Mouse (Mus musculus) layer of hippocampus, adult 9-10 months (tissue): Measurements from ENCODE around the gene Hist1h2ba.

Source experiments
- DNase-seq: peaks from one replicate; pipeline ENCODE4 v3.0.0; 2022; ENCODE audit warnings: low spot score

Gene Hist1h2ba

DNA sequence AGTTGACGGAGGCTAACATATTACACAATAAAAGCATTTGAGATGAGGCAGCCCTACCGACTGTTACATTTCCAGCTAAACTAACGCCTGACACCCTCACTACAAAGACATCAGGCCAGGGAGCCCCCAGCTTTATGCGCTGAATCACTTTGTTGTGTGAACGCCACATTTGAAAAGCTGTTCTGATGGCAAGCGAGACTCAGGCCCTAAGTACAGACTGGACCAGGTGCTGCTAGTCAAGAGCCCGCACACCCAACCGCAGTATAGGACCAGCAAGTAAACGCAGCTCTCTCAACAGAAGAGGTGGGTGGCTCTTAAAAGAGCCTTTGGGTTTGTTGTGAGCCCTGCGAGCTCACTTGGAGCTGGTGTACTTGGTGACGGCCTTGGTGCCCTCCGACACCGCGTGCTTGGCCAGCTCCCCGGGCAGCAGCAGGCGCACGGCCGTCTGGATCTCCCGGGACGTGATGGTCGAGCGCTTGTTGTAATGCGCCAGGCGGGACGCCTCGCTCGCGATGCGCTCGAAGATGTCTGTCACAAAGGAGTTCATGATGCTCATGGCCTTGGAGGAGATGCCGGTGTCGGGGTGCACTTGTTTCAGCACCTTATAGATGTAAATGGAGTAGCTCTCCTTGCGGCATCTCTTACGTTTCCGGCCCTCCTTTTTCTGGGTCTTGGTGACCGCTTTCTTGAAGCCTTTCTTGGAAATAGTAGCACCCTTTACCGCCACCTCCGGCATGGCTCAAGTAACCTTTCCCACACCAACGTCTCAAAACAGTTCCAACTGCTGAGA, at the start of gene Hist1h2ba:
TSS of gene Hist1h2ba (minus strand) at position 736 of the 790 bp plus-strand sequence.
- DNase-seq: no peak

DNA sequence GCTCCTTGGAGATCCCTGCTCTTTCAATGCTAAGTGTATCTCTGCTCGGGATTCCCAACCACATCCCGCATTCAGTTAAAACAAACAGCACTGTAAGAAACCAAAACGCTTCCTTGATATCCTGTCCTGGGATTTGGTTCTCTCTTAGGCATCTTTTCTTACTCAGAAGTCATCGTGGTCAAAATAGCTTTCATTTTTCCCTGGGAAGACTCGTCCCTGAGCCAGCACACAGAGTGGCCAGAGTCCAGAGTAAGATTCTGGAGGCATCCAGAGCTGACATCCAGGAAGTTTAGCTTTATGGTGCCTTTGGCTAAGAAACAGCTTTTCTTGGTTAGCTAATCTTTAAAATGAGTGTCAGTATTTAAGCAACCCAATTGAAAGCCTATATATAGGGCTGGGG, 38.3 kb upstream of the Hist1h2ba start:
- no peak for DNase-seq

DNA sequence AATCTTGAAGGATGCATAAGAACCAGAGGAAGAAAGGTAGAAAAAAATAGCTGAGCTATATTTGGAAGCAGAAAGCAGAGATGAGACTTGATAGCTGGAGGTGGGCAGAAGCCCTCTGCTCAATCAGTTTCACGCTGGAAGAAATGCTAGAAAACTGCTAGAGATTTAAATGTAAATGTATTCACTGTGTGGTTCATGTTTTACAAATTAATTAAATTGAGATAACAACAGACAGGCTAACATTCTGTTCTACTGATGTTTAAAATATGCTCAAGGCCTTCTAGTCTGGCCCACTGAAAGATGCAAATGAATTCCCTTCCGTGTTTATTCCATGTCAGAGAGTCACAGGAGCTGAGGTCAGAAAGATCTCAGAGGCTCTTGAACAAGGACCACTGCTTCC, 37.9 kb upstream of the Hist1h2ba start:
- DNase-seq: no peak

DNA sequence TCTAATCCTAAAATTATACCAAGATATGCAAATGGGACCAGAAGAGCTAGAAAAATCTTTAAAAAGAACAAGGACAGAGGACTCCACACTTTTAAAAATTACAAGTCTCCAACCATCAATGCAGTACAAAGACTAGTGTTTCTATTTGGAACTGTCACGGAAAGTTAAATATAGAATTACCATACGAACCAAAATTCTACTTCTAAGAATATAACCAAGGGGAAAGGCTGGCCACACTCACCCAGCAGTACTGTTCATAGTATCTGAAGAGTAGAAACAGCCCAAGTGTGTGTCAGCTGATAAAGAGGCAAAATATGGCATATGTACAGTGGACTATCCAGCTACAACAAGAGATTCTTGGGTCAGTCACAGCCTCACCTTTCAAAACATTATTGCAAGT, 31.0 kb upstream of the Hist1h2ba start:
- DNase-seq: no peak

DNA sequence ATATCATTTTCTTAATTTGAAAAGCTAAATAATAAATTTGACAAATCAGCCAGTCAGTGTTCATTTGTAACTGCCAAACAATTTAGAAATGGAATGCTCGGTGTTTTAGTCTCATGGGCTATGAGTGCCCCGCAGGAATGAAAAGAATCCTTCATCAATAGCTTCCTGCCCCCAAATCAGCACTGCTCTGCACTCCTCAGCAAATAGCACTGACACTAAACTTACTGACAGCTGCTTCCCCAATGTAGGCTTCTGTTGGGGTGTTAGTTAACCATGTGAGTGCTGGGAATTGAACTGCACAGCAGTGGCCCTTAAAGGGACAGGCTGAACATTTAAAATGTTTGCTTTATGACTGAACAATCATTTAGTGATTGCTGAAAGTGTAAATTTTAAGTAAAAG, 25.8 kb upstream of the Hist1h2ba start:
- no peak for DNase-seq

DNA sequence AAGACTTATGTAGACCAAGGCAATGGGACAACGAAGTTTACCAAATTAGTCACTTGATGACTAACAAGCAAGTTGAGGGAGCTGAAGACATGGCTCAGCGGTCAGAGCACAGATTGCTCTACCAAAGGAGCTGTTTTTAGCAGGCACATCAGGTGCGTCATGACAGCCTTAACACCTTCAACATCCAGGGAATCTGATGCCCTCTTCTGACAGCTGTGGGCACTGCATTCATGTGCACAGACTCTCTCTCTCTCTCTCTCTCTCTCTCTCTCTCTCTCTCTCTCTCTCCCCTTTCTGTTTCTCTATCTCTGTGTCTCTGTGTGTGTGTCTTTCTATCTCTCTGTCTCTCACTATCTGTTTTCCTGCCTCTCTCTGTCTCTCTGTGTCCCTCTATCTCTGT, 17.0 kb upstream of the Hist1h2ba start:
- no peak for DNase-seq

DNA sequence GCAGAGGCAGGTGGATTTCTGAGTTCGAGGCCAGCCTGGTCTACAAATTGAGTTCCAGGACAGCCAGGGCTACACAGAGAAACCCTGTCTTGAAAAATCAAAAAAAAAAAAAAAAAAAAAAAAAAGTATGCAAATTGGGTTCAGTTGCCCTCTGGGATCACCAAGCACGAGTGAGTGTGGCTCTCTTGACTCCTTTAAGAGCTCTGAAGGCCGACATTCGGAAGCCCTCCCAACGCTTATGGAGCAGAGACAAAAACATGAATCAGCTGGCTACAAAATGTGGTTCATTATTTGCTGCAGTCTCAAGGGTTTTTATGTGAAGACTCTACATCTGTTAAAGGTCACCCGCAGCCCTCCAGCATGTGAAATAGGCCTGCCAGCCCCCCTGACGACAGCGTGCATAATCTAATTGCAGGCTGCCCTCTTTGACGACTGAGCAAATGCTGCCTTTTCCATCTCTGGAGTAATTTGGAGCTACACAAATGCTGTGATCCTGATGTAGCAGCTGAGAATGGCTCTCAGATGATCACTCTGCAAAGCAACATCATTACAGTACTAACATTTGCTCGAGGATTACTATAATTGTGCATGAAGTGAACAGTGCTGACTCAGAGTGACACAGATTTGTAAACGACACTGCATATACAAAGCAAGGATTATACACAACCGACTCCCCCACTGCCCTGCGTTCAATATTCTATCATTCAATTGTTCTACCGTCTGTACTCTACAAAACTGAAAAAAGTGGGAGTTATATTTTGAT, 15.7 kb upstream of the Hist1h2ba start:
- no peak for DNase-seq

DNA sequence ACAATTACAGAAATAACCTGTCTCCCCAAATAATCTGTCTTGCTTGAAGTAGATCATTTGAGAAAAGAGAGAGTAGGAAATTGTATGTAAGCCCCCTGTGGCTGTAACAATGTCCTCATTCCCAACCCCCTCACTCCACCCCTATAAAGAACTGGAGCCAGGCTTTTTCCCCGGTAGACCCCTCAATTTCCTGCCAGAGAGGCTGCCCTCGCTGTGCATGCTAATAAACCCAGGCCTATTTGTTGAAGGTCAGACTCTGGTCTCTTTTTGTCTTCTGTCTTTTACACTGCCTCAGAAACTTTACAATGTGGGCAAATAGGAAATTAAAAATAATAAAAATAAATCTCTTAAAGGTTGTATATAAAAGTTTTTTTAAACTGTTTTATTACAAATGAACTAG, 12.3 kb upstream of the Hist1h2ba start:
- DNase-seq: no peak

DNA sequence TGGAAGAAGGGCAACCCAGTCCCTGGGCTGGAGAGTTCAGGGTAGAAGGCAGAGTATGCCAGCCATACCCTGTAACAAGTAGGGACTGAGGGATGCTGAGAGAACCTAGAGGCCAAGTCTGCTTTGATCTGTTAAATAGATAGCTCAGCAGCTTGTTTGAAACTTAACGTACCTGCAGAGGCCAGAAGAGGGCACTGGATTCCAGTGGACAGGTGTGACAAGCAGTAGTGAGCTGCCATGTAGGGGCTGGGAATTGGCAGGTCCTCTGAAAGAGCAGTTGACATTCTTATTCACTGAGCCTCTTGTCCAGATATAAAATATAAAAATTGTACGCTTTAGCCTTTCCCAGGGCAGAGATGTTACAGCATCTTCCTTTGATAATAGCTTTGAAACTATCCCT, 8.9 kb upstream of the Hist1h2ba start:
- no peak for DNase-seq

DNA sequence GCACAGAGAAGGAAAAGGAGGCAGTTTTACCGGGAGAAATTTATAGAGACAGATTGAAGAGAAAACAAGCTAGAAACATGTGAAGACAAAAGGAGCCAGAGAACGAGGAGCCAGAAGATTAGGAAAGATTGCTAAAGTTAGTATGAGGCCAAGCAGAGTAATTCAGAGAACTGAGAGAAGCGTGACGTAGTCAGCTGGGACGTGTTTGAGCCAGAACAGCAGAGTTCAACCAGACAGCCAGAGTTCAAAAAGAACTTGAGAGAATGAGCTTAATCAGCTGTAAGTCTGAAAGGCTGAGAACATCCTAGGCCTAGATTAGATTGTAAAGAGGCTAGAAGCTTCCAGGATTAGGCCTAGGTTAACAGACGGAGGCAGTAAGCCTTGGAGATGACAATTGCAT, 6.3 kb upstream of the Hist1h2ba start:
- no peak for DNase-seq

DNA sequence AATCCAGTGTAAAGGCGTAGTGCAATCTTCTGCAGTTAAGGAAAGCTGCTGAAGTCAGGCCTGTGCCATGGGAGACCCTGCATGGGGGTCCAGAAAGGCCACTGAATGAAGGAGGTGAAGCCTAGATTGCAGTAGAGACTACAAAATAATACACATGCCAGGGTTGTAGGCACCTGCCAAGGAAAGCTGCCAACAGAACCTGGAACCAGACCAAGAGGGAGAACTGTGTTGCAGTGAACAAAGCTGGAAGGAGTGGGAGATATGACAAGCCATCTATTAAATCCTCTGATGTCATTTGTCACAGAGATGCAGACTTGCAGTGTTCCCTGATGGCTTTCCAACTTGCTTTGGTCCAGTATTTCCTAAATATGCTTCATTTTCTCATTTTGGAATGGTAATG, 4.7 kb upstream of the Hist1h2ba start:
- no peak for DNase-seq

DNA sequence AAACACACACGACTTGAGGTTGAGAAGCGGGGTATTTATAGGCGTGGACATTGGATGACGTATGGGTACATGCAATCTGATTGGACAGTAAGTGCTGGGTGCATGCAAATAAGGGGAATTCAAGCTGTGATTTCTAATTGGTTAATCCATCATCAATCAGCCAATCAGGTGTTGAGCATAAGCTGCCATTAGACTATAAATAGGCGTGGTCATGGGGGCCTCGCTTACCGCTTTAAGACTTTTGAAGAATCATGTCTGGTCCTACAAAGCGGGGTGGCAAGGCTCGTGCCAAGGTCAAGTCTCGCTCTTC, 210 bp upstream of the Hist1h2ba start, which contains the start of gene Hist1h2aa:
TSS of gene Hist1h2aa (plus strand) at position 252 of the 310 bp plus-strand sequence.
- DNase-seq: no peak

DNA sequence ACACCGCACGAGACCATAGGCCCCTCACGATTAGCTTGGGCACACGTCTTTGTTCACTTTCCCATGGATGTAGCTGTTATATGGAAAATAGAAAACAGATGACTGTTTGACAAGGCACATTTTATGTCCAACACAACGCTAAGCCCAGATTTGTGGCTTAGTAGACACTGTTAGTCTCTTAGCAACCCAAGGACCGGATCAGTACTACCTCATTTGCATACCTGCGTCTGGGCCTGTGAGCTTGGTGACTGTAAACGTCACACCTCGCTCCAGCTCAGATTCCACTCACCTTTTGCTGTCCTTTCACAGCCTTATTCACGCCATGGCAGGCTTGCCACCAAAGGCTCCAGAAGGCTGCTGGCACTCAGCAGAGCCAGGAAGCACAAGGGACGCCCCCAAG, 3.1 kb downstream of the Hist1h2ba start:
- DNase-seq: no peak

DNA sequence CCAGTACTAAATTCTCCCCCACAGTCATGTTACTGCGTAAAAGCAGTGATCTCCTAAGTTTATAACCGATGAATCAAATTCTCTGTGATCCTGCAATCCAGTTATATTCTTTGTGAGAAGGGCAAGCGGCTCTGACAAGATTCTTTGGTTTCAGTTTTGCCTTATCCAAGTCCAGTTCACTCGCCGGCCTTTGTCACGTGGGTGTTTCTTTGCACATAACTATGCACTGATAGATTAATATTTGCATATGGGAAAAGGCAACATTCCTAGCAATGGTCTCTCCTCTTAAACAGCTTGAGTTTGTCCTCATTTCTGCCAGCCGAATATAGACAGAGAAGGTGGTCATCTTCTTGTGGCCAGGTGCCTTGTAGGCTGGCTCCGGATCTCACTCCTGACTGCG, 3.5 kb downstream of the Hist1h2ba start:
- DNase-seq: no peak

DNA sequence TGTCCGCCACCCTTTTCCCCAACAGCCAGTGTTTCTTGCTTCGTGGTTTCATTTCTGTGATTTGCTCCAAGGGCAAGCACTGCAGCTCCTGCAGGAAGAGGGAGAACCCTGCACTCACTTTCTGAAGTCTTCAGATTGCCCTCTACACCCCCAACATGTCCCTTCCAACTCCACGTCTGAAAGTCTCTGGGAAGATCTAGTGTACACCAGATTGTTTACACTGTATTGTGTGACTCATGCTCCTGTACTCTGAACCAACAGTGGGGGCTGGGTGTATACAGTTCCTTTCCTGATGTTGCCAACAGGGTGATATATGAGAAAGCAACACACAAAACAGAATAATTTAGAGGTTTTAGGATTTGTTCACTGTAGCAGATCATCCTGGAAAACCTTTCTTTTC, 5.3 kb downstream of the Hist1h2ba start:
- no peak for DNase-seq

DNA sequence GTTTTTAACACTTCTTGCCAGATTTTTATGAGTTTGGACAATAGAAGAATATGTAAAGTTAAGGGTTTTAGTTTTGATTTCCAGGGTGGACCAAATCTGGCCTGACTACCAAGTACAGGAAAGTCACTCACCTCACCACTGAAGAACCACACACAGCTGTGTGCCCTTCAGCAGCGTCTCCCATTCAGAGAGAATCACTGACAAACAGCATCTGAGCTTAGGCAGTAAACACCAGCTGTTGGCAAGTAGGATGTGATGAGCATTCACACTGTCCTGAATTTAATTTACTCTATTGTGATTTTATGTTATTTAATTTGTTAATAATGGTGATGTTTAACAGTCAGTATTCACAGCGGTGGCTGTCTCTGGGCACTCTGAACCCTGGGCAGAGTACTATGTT, 8.2 kb downstream of the Hist1h2ba start:
- DNase-seq: no peak

DNA sequence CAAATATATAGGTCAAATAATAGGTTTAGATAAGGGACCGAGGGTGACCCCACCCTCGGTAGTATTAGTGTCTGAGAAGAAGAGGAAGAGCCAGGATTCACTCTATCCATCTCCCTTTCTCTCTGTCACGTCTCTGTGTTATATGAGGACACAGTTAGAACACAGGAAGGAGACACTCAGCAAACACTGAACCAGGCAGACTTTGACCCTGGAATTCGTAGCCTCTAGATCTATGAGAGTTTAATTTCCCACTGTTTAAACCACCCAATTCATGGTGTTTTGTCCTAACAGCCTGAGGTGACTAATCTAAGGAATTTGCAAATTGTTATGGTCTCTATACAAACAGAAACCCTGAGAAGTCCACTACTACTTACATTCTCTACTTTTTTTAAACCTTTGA, 16.3 kb downstream of the Hist1h2ba start:
- DNase-seq: no peak

DNA sequence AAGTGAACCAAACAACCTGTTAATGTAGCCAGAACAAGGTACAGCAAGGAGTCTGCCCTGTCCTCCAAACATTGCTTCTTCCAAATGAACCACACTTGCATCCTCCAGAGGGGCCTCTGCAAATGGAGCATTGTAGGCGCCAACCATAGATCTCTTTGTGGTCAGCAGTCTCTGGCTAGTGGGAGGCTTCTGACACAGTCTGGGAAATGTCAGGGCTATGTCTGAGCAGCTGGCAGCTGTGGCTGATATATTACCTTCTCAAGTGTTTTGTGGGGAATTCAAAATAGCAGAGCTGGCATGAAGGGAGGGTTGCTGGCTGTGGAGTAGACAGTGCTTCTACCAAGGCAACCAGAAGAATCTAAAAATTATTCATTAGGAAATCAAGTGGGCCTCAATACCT, 17.8 kb downstream of the Hist1h2ba start:
- DNase-seq: no peak

DNA sequence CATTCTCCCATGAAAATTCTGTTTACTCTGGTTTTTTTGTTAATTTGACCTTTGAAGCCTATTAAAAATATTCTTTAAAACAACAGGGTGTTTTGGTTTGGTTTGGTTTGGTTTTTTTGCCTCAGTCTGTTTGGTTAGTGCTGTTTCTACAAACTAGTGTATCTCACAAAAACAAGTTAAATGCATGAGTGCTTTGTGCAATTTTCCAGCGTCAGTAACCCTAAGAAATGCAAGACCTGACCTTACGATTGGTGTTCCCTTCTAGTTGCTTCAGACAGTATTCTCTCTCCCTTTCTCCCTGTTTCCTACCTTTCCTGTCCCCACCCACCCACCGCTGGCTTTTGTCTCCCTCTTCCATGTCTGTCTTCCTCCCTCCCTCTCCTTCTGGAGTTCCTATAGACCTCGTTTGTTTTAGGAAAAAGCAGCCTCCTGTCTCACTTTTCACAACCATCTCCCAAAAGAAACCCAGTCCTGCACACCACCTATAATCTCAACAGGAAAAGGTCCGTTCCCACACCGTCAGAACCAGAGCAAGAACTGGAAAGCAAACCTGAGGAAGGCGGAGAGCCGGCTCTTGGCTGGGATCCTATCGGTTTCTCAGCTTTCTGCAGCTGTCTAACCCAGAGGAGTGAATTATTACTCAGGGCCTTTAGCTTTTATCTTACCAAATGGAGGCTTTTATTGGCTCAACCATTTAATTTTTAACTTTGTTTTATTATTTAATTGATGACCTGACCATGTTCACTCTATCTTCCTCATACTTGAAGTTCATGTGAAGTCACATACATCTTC, 19.4 kb downstream of the Hist1h2ba start, which contains the start of gene Slc17a4:
TSS of gene Slc17a4 (minus strand) at position 634 of the 792 bp plus-strand sequence.
- no peak for DNase-seq

DNA sequence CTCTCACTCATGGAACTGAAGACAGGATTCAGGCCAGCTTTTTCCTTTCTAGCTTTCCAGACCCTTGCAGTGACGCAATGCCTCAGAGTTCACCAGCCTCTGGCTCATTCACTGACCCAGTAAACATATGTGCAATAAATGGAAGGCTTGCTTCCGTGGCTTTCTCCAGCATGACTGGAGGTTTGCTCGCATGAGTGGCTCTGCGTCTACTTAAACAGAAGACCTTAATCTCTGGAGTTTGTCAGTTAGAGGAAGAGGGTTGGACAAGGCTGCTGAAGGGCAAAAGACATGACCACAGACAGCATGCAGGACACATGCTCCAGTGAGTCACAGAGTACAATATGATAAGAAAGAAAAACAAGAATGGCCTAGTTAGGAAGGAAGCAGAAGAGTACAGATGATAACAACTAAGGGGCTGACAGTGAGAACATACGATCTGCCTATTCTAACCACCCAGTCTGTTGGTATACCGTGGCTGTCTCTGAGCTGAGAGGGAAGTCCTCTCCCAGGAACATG, 20.1 kb downstream of the Hist1h2ba start:
- DNase-seq: no peak

DNA sequence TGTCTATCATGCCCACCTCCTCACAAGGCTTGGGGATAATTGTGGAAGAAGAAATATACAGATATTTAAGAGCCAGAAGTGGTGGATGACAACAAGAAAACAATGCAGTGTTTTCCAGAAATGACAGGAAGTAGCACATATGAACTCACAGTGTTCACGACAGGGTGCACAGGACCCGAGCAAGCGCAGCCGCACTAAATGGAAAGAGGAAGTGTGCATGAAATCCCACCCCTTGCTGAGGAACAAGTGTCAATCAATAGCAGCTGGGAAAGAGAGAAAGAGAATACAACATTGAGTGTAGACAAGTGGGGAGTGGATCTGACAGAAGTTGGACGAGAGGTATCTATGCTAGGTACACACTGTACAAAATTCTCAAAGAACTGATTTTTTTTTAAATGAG, 22.6 kb downstream of the Hist1h2ba start:
- no peak for DNase-seq

DNA sequence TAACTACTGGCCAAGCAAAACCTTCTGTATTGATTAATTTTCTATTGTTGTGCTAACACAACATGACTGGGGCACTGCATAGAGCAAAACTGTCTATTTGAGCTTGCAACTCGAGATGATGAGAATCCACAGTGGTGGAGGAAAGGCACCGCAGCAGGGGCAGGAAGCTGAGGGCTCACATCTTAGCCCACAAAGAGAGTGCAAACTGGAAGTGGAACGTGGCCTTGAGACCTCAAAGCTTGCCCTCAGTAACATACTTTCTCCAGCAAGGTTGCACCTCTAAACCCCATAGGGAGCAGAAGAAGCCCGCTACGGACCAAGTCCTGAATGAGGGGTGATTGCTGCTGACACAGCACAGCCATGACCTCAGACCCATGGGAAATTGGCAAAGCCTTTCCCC, 23.8 kb downstream of the Hist1h2ba start:
- no peak for DNase-seq

DNA sequence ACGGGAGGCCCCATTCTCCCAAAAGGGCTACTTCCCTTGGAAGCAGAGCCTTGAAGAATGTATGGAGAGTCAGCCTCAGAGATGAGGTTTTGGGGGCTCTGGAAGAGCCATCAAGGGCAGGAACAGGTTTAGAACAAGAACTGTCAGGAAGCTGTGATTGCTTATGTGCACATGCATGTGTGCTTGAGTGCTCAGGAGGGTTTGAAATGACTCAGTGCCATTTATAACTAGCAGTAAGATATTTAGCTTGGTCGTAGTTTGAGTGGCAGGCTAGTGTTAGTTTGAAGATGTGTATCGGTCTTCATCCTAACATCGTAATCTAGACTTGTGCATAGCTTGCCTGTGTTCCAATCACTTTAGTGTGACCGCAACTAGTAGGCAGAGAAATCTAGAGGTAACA, 27.1 kb downstream of the Hist1h2ba start:
- DNase-seq: no peak
